Mouse (Mus musculus): ENCODE measurements around the gene Pgd. TPM values are rescaled to one million over a fixed set of nuclear protein-coding genes. Genes with fewer than 3 reads are reported as not detected.
"Not testable (repeated sequence)": the region's sequence is repeated elsewhere in the genome, so short reads cannot be mapped to it uniquely, and the experiment has no call there.

Pgd gene
- polyA plus RNA-seq, 1 experiment from 2014 or later = 51.3 TPM

GRCm38 (mm10) chr4:149173661-149174060 is 7.1 kb upstream of the Pgd start:
- Histone ChIP-seq H3K4me3 (ENCODE audit: low read depth, low read length) (no peak overlapping the region), H3K4me1 (replicated peaks; ENCODE audit: control insufficient read depth, insufficient read depth, low read length) (no peaks in the 10 kb centered on the region; the same call in 1 of the 2 replicates), H3K27ac (ENCODE audit: low read depth, low read length) (no peak overlapping the region), H3K27me3 (ENCODE audit: control insufficient read depth, insufficient read depth, low read length) (no peaks in the 10 kb centered on the region), H3K36me3 (ENCODE audit: control insufficient read depth, insufficient read depth, low read length) (no peaks in the 10 kb centered on the region; the same call in 1 of the 2 replicates), H3K4me2 (ENCODE audit: low read depth, low read length, severe bottlenecking) (no peak overlapping the region), H3K9me3 (ENCODE audit: control insufficient read depth, low read length) (no peaks in the 10 kb centered on the region), H3K9ac (ENCODE audit: low read length) (no peak overlapping the region)
- DNase-seq (ENCODE audit: low spot score) (no peak), ATAC-seq (replicated peaks; ENCODE audit: low FRiP score) (no peak)
- WGBS = 94% methylated on average over 6 of the region's 6 CpGs

- Histone ChIP-seq H3K36me3 (ENCODE audit: control insufficient read depth, insufficient read depth, low read length) (no peaks in the 10 kb centered on the region; the same call in 1 of the 2 replicates), H3K9ac (ENCODE audit: low read length) (no peak overlapping the region), H3K27ac (ENCODE audit: low read depth, low read length) (no peak overlapping the region), H3K27me3 (ENCODE audit: control insufficient read depth, insufficient read depth, low read length) (no peaks in the 10 kb centered on the region), H3K4me1 (replicated peaks; ENCODE audit: control insufficient read depth, insufficient read depth, low read length) (no peaks in the 10 kb centered on the region; the same call in 1 of the 2 replicates), H3K4me3 (ENCODE audit: low read depth, low read length) (no peak overlapping the region), H3K4me2 (ENCODE audit: low read depth, low read length, severe bottlenecking) (no peak overlapping the region), H3K9me3 (ENCODE audit: control insufficient read depth, low read length) (no peaks in the 10 kb centered on the region)
- no peak for ATAC-seq (replicated peaks; ENCODE audit: low FRiP score)
- WGBS = 86% methylated on average over 2 of the region's 2 CpGs
- no peak for DNase-seq (ENCODE audit: low spot score)
Measured at GRCm38 (mm10) chr4:149172666-149173065, 6.1 kb upstream of the Pgd start.

- WGBS = 90% methylated on average over 5 of the region's 5 CpGs
- no peak overlapping the region for H3K27ac ChIP-seq (ENCODE audit: low read depth, low read length)
Measured at GRCm38 (mm10) chr4:149172083-149172482, 5.5 kb upstream of the Pgd start.

GRCm38 (mm10) chr4:149171581-149171981 is 5.0 kb upstream of the Pgd start:
- H3K9ac ChIP-seq (ENCODE audit: low read length) = no peak overlapping the region
- ATAC-seq (replicated peaks; ENCODE audit: low FRiP score) (no peak), DNase-seq (ENCODE audit: low spot score) (no peak)
- no peaks in the 10 kb centered on the region for H3K9me3 ChIP-seq (ENCODE audit: control insufficient read depth, low read length)
- H3K4me3 ChIP-seq (ENCODE audit: low read depth, low read length) = no peak overlapping the region
- H3K27me3 ChIP-seq (ENCODE audit: control insufficient read depth, insufficient read depth, low read length) = no peaks in the 10 kb centered on the region
- no peak overlapping the region for H3K4me2 ChIP-seq (ENCODE audit: low read depth, low read length, severe bottlenecking)
- H3K4me1 ChIP-seq (replicated peaks; ENCODE audit: control insufficient read depth, insufficient read depth, low read length) = no peaks in the 10 kb centered on the region; the same call in 1 of the 2 replicates
- no peak overlapping the region for H3K27ac ChIP-seq (ENCODE audit: low read depth, low read length)
- WGBS = 78% methylated on average over 5 of the region's 5 CpGs
- no peaks in the 10 kb centered on the region; the same call in 1 of the 2 replicates for H3K36me3 ChIP-seq (ENCODE audit: control insufficient read depth, insufficient read depth, low read length)

More at GRCm38 (mm10) chr4:149172083-149172482, 5.5 kb upstream of the Pgd start:
- no peak overlapping the region for H3K4me2 ChIP-seq (ENCODE audit: low read depth, low read length, severe bottlenecking)
- ATAC-seq (replicated peaks; ENCODE audit: low FRiP score) (no peak), DNase-seq (ENCODE audit: low spot score) (no peak)
- no peaks in the 10 kb centered on the region for H3K27me3 ChIP-seq (ENCODE audit: control insufficient read depth, insufficient read depth, low read length)
- no peak overlapping the region for H3K4me3 ChIP-seq (ENCODE audit: low read depth, low read length)
- no peaks in the 10 kb centered on the region for H3K9me3 ChIP-seq (ENCODE audit: control insufficient read depth, low read length)
- H3K36me3 ChIP-seq (ENCODE audit: control insufficient read depth, insufficient read depth, low read length) = no peaks in the 10 kb centered on the region; the same call in 1 of the 2 replicates
- H3K4me1 ChIP-seq (replicated peaks; ENCODE audit: control insufficient read depth, insufficient read depth, low read length) = no peaks in the 10 kb centered on the region; the same call in 1 of the 2 replicates
- no peak overlapping the region for H3K9ac ChIP-seq (ENCODE audit: low read length)

- no peak overlapping the region for H3K27ac ChIP-seq (ENCODE audit: low read depth, low read length)
- no peaks in the 10 kb centered on the region; the same call in 1 of the 2 replicates for H3K36me3 ChIP-seq (ENCODE audit: control insufficient read depth, insufficient read depth, low read length)
- no peak overlapping the region for H3K4me2 ChIP-seq (ENCODE audit: low read depth, low read length, severe bottlenecking)
- no peaks in the 10 kb centered on the region; the same call in 1 of the 2 replicates for H3K4me1 ChIP-seq (replicated peaks; ENCODE audit: control insufficient read depth, insufficient read depth, low read length)
- no peak overlapping the region for H3K9ac ChIP-seq (ENCODE audit: low read length)
- 68% methylated on average over 7 of the region's 7 CpGs for WGBS
- DNase-seq (ENCODE audit: low spot score) (no peak), ATAC-seq (replicated peaks; ENCODE audit: low FRiP score) (no peak)
- no peak overlapping the region for H3K4me3 ChIP-seq (ENCODE audit: low read depth, low read length)
- no peaks in the 10 kb centered on the region for H3K27me3 ChIP-seq (ENCODE audit: control insufficient read depth, insufficient read depth, low read length)
- H3K9me3 ChIP-seq (ENCODE audit: control insufficient read depth, low read length) = no peaks in the 10 kb centered on the region
Measured at GRCm38 (mm10) chr4:149170394-149170931, 3.9 kb upstream of the Pgd start.

GRCm38 (mm10) chr4:149169926-149170325 is 3.4 kb upstream of the Pgd start:
- H3K36me3 ChIP-seq (ENCODE audit: control insufficient read depth, insufficient read depth, low read length); ATAC-seq (replicated peaks; ENCODE audit: low FRiP score); H3K4me1 ChIP-seq (replicated peaks; ENCODE audit: control insufficient read depth, insufficient read depth, low read length); H3K27me3 ChIP-seq (ENCODE audit: control insufficient read depth, insufficient read depth, low read length); H3K9me3 ChIP-seq (ENCODE audit: control insufficient read depth, low read length); DNase-seq (ENCODE audit: low spot score); H3K4me3 ChIP-seq (ENCODE audit: low read depth, low read length); H3K27ac ChIP-seq (ENCODE audit: low read depth, low read length); H3K4me2 ChIP-seq (ENCODE audit: low read depth, low read length, severe bottlenecking); H3K9ac ChIP-seq (ENCODE audit: low read length): not testable (repeated sequence)
- WGBS = 78% methylated on average over 7 of the region's 8 CpGs

- no peaks in the 10 kb centered on the region for H3K27me3 ChIP-seq (ENCODE audit: control insufficient read depth, insufficient read depth, low read length)
- no peak overlapping the region for H3K4me3 ChIP-seq (ENCODE audit: low read depth, low read length)
- H3K9me3 ChIP-seq (ENCODE audit: control insufficient read depth, low read length) = no peaks in the 10 kb centered on the region
- no peaks in the 10 kb centered on the region; the same call in 1 of the 2 replicates for H3K4me1 ChIP-seq (replicated peaks; ENCODE audit: control insufficient read depth, insufficient read depth, low read length)
- ATAC-seq (replicated peaks; ENCODE audit: low FRiP score) = no peak
- H3K4me2 ChIP-seq (ENCODE audit: low read depth, low read length, severe bottlenecking) = no peak overlapping the region
- WGBS = 70% methylated on average over 2 of the region's 2 CpGs
- H3K9ac ChIP-seq (ENCODE audit: low read length) = no peak overlapping the region
- no peak for DNase-seq (ENCODE audit: low spot score)
- H3K27ac ChIP-seq (ENCODE audit: low read depth, low read length) = no peak overlapping the region
- H3K36me3 ChIP-seq (ENCODE audit: control insufficient read depth, insufficient read depth, low read length) = no peaks in the 10 kb centered on the region
Measured at GRCm38 (mm10) chr4:149168016-149168415, 1.4 kb upstream of the Pgd start.

- Histone ChIP-seq H3K9ac (ENCODE audit: low read length) (peak overlapping the region; percentile 66), H3K4me2 (ENCODE audit: low read depth, low read length, severe bottlenecking) (peak overlapping the region; percentile 92), H3K27ac (ENCODE audit: low read depth, low read length) (no peak overlapping the region; the same call in 1 of the 2 replicates), H3K4me3 (ENCODE audit: low read depth, low read length) (peak overlapping the region; percentile 52), H3K4me1 (replicated peaks; ENCODE audit: control insufficient read depth, insufficient read depth, low read length) (no peaks in the 10 kb centered on the region; the same call in 1 of the 2 replicates), H3K27me3 (ENCODE audit: control insufficient read depth, insufficient read depth, low read length) (no peaks in the 10 kb centered on the region), H3K9me3 (ENCODE audit: control insufficient read depth, low read length) (no peaks in the 10 kb centered on the region), H3K36me3 (ENCODE audit: control insufficient read depth, insufficient read depth, low read length) (no peaks in the 10 kb centered on the region)
- 2% methylated on average over 27 of the region's 27 CpGs for WGBS
- ATAC-seq (replicated peaks; ENCODE audit: low FRiP score) = peak; percentile 57
- no peak for DNase-seq (ENCODE audit: low spot score)
Measured at GRCm38 (mm10) chr4:149166957-149167611, 513 bp upstream of the Pgd start.

Data from forebrain, embryonic 11.5 days (tissue).